Mouse (Mus musculus) heart, postnatal 0 days (tissue): Measurements from ENCODE around the gene Klf13.

Experiments
- CTCF ChIP-seq: IDR thresholded peaks from 2 replicates; pipeline ENCODE4 v1.5.1; 2016; ENCODE audit warnings: antibody characterized with exemption, control low read depth, low read depth
- EP300 ChIP-seq: IDR thresholded peaks from 2 replicates; pipeline ENCODE4 v1.6.1; 2016; ENCODE audit warnings: antibody characterized with exemption, low read depth

DNA sequence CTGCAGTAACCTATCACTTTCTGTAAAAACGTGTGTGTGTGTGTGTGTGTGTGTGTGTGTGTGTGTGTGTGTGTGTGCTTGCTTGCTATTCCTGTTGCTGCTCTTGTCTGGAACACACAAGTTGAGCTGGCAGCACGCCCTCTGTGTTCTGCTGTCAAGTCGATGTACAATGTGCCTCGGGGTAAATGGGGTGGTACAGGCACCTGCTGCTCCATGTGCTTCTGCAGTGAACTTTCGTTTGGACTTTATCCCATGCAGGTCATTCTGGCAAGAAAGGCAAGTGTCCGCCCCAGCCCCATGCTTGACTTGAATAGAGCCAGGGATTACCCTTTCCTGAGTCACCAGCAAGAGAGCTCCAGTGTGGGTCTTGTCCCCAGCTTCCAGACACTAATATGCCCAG lies 21.0 kb downstream of the Klf13 start:
- TF ChIP-seq CTCF (no peak), EP300 (peak; percentile 44; the same call in 1 of the 2 replicates)
